In the genomic region with DNA sequence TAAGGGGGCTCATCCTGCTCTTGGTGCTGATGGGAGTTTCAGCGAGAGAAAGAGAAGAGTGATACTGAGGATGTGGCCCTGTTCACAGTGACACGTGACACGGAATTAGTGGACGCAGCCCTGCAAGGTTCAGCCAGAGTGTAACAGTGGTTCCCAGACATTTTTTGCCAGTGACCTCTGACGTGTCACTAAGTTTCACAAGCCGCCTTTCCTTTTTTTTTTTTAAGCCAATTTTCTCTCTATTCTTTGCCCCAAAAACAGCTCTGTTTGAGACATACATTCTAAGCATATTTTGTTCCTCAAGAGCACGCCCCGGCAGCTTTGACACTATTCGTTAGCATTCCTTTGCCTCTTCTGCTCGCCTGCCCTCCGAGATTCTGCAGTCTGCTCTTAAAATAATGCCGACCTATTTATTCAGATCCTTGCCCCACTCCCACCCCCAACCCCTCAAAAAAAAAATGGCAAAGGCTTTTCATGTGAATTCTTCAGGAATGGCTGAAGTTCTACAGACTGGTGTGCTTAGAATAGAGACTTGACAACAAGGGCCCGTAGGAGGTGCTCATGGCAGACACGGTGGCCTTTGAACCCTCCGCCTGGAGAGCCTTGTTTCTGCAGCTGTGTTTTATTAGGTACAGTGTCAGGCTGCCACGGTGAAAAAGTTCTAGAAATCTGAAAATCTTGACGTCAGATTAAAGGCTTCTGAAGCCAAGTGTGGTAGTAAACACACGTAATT, we compare ENCODE assay signal across 9 mouse cellular contexts.
DNase-seq lines count a peak whose midpoint lies in the region; ATAC-seq and TF ChIP-seq lines count a peak whose summit lies in the region.
"Had no signal": no experiment of that assay in that cellular context is flagged by ENCODE, and none has a peak within 500 bp of the region (broad histone marks: within the 10 kb centered on the region; RNA-seq: fewer than 3 reads in every experiment).

No protein-coding gene starts in this region.

- H3K4me1 ChIP-seq in limb, embryonic 11.5 days (ENCODE audit: control insufficient read depth, insufficient read depth, low read length): peaks cover 36% of the 10 kb centered on the region

- H3K4me2 ChIP-seq in limb, embryonic 11.5 days (ENCODE audit: low read depth, severe bottlenecking): no peak overlapping the region

- no peak overlapping the region for H3K4me3 ChIP-seq in limb, embryonic 11.5 days (ENCODE audit: low read depth, low read length)
- H3K4me3 ChIP-seq in left cerebral cortex, adult 2 months: no peak overlapping the region

- H3K27me3 ChIP-seq in limb, embryonic 11.5 days (ENCODE audit: control insufficient read depth, insufficient read depth, low read length): no peaks in the 10 kb centered on the region

- 27% methylated on average over 18 of the region's 18 CpGs for whole genome bisulfite sequencing in limb, embryonic 11.5 days

- DNase-seq in urinary bladder, postnatal 14 days (ENCODE audit: low spot score): peak; percentile 42
- DNase-seq in urinary bladder, postnatal 10 days (ENCODE audit: low spot score): no peak
- DNase-seq in heart, postnatal 25 days (ENCODE audit: low spot score): peak; percentile 33
- DNase-seq in limb, embryonic 11.5 days (ENCODE audit: low spot score): peak; percentile 58
- DNase-seq in left cerebral cortex, adult 2 months (ENCODE audit: extremely low spot score in 1 of 2, low spot score in 2 of 2): no peak
- no peak for DNase-seq in frontal cortex, postnatal 14 days (ENCODE audit: low spot score in 2 of 2)
- no peak for DNase-seq in layer of hippocampus, adult 18-20 months (ENCODE audit: low spot score in 2 of 2)
- DNase-seq in left cerebral cortex, adult 11 months (ENCODE audit: low spot score): no peak
- DNase-seq: right cerebral cortex, postnatal 25 days had no signal

- H3K27ac ChIP-seq in limb, embryonic 11.5 days (replicated peaks; ENCODE audit: low read depth, low read length): 0 out of 2 replicates have a peak overlapping the region, but pooled peaks have one; percentile 33
- H3K27ac ChIP-seq in left cerebral cortex, adult 2 months: no peak overlapping the region

- no peaks in the 10 kb centered on the region for H3K9me3 ChIP-seq in limb, embryonic 11.5 days (ENCODE audit: control insufficient read depth, low read length)

- no peak for TF ChIP-seq CTCF in left cerebral cortex, adult 2 months (IDR thresholded peaks at IDR 0.05)

- ATAC-seq in limb, embryonic 11.5 days (ENCODE audit: insufficient number of reproducible peaks, low FRiP score, low TSS enrichment, low read depth): no peak

- intact Hi-C loops in heart, postnatal 25 days (cut with DNase I): no loop called here
- intact Hi-C loops in left cerebral cortex, adult 2 months (cut with DNase I): no loop called here

- no peaks in the 10 kb centered on the region for H3K36me3 ChIP-seq in limb, embryonic 11.5 days (ENCODE audit: control insufficient read depth, insufficient read depth, low read length)

- no peak overlapping the region for H3K9ac ChIP-seq in limb, embryonic 11.5 days (ENCODE audit: low read length)

Comparison
In these comparisons a context has a peak if more than half of its experiments do, and no peak if none do; other contexts are left out.
1. DNase-seq: peak in urinary bladder, postnatal 14 days (single experiment), heart, postnatal 25 days (single experiment) and limb, embryonic 11.5 days (single experiment); none in urinary bladder, postnatal 10 days (single experiment), left cerebral cortex, adult 2 months (0 of 2), frontal cortex, postnatal 14 days (0 of 2), layer of hippocampus, adult 18-20 months (0 of 2) and left cerebral cortex, adult 11 months (single experiment).